Mouse (Mus musculus) embryonic facial prominence, embryonic 12.5 days (tissue): ENCODE results near the gene Lhx4. TPM values are rescaled to one million over a fixed set of nuclear protein-coding genes. Genes with fewer than 3 reads are reported as not detected.

Experiments used
- polyA plus RNA-seq: library from polyadenylated mRNA; unstranded; fragments of >200 nt; fragmentation: Nextera tagmentation; extraction: Ambion mirVana; gene quantifications from 2 replicates; pipeline ENCODE4 v1.2.1, GENCODE M21; 2016

Gene Lhx4
- polyA plus RNA-seq, 1 experiment from 2014 or later = 0.14 TPM

Other genes starting within 250 kb of the Lhx4 start
- 107 TPM in 2 replicates for gene Acbd6, start 193.6 kb downstream of the Lhx4 start, polyA plus RNA-seq
- gene Qsox1, start 61.2 kb upstream of the Lhx4 start, polyA plus RNA-seq = 24.0 and 24.7 TPM in 2 replicates
- 12.5 and 15.6 TPM in 2 replicates for gene Cep350, start 221.6 kb upstream of the Lhx4 start, polyA plus RNA-seq